Mouse (Mus musculus): ENCODE measurements at regions not wholly inside any gene's neighbourhood (a gene's known extent, or its start where the extent isn't known, plus 50 kb on each side); places are given as distances from the start of the nearest gene placed in this dataset.

DNA sequence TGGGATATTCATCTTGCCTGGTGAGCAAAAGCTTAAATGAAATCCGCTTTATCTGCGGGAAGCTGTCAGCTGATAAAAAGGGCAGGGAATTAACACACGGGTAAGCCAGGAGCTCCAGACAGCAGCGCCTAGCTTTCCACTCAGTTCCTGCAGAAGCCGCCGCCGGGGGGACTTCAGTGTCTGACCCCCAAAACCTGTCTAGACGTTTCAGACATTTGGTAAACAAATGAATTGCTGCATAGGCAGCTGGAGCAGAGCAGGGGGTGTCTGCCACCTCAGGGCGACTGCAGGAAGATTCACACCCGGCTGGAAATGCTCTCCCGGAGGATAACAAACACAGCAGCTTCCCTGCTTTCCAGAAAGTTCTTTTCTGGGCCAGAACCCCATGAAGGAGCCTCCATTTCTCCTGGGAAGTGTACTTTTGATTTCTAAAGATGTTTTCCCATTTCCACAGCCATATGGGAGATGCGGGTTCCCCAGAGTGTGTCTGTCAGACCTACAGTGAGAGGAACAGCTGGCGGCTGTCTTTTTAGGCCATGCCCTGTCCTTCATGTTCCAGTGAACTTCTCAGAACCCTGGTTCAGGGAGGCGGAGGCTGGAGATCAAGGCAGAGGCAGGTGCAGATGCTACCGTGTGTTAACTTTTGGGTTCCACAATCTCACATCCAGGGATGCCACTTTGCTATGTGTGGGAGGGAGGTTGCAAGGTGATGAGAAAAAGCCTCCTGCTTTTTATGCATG is 58.7 kb upstream of the Pmepa1 start:
- Histone ChIP-seq H3K27me3 (ENCODE audit: control insufficient read depth, insufficient read depth, low read length) (no peaks in the 10 kb centered on the region), H3K9me3 (ENCODE audit: control insufficient read depth, low read length) (no peaks in the 10 kb centered on the region), H3K27ac (replicated peaks) (no peak overlapping the region; the same call in 1 of the 2 replicates), H3K4me2 (replicated peaks; ENCODE audit: low read depth) (no peak overlapping the region), H3K9ac (ENCODE audit: low read length) (no peak overlapping the region), H3K4me3 (ENCODE audit: low read depth, low read length) (no peak overlapping the region), H3K4me1 (replicated peaks; ENCODE audit: control insufficient read depth, insufficient read depth) (0 out of 2 replicates have a peak, but pooled peaks cover 3% of the 10 kb centered on the region), H3K36me3 (ENCODE audit: control insufficient read depth, insufficient read depth, low read length) (no peaks in the 10 kb centered on the region)
- TF ChIP-seq CTCF (IDR thresholded peaks at IDR 0.05; ENCODE audit: low read depth) (no peak), EP300 (optimal IDR thresholded peaks at IDR 0.05) (no peak)
- DNase-seq (ENCODE audit: low spot score) (no peak), ATAC-seq (ENCODE audit: low FRiP score, low TSS enrichment) (no peak)
- 19% methylated on average over 15 of the region's 15 CpGs for WGBS

DNA sequence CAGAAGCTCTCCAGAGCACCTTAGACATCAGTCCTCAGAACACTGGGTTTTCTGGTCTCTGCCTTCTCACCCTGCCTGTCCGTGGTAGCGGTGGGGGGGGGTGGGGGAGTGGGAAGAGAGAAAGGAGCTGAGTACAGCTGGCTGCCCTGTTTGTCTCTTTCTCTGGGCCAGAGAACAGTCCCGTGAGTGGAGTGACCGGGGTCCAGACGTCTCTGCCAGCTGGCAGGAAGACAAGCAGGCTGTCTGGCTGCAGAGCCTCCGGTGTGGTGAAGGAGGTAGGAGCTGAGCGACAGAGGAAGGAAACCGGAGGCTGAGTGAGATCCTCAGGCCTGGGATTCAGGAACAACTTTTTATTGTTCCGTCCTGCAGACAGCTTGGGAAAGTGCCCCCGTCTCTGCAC is 59.5 kb upstream of the Pmepa1 start:
- H3K4me3 ChIP-seq (ENCODE audit: low read depth, low read length): no peak overlapping the region
- TF ChIP-seq CTCF (IDR thresholded peaks at IDR 0.05; ENCODE audit: low read depth) (no peak), EP300 (optimal IDR thresholded peaks at IDR 0.05) (no peak)
- ATAC-seq (ENCODE audit: low FRiP score, low TSS enrichment) (peak; percentile 66; the same call in 1 of the 2 replicates), DNase-seq (ENCODE audit: low spot score) (peak; percentile 35)
- no peaks in the 10 kb centered on the region for H3K27me3 ChIP-seq (ENCODE audit: control insufficient read depth, insufficient read depth, low read length)
- 0 out of 2 replicates have a peak, but pooled peaks cover 3% of the 10 kb centered on the region for H3K4me1 ChIP-seq (replicated peaks; ENCODE audit: control insufficient read depth, insufficient read depth)
- no peaks in the 10 kb centered on the region for H3K9me3 ChIP-seq (ENCODE audit: control insufficient read depth, low read length)
- H3K27ac ChIP-seq (replicated peaks): peak overlapping the region; percentile 24; the same call in 1 of the 2 replicates
- 13% methylated on average over 10 of the region's 10 CpGs for WGBS
- H3K36me3 ChIP-seq (ENCODE audit: control insufficient read depth, insufficient read depth, low read length): no peaks in the 10 kb centered on the region
- 0 out of 2 replicates have a peak overlapping the region, but pooled peaks have one; percentile 8 for H3K9ac ChIP-seq (ENCODE audit: low read length)
- no peak overlapping the region for H3K4me2 ChIP-seq (replicated peaks; ENCODE audit: low read depth)

DNA sequence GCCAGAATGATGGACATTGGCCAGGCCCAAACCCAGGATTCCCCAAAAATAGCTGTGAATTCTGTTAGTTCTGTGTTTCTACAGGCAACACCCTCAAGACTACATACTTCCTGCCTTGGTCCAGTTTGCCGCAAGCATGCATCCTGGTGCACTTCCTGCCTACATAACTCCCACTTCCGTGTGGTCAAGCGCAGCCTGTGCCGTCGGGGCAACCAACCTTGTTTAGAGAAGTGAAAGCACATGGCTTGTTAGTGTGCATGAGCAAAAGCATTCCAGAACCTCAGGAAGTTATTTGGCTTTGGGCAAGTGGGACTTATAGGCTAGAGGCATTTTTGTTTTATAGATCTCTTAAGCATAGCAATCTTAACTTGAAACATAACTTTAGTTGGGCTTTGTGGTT is 61.3 kb upstream of the Pmepa1 start:
- H3K4me3 ChIP-seq (ENCODE audit: low read depth, low read length): no peak overlapping the region
- TF ChIP-seq EP300 (optimal IDR thresholded peaks at IDR 0.05) (no peak), CTCF (IDR thresholded peaks at IDR 0.05; ENCODE audit: low read depth) (no peak)
- no peak overlapping the region for H3K9ac ChIP-seq (ENCODE audit: low read length)
- no peak for DNase-seq (ENCODE audit: low spot score)
- WGBS: 80% methylated on average over 5 of the region's 5 CpGs
- H3K9me3 ChIP-seq (ENCODE audit: control insufficient read depth, low read length): no peaks in the 10 kb centered on the region
- H3K4me2 ChIP-seq (replicated peaks; ENCODE audit: low read depth): no peak overlapping the region
- 0 out of 2 replicates have a peak, but pooled peaks cover 3% of the 10 kb centered on the region for H3K4me1 ChIP-seq (replicated peaks; ENCODE audit: control insufficient read depth, insufficient read depth)
- ATAC-seq (ENCODE audit: low FRiP score, low TSS enrichment): no peak; the same call in 1 of the 2 replicates
- no peaks in the 10 kb centered on the region for H3K27me3 ChIP-seq (ENCODE audit: control insufficient read depth, insufficient read depth, low read length)
- H3K36me3 ChIP-seq (ENCODE audit: control insufficient read depth, insufficient read depth, low read length): no peaks in the 10 kb centered on the region
- no peak overlapping the region for H3K27ac ChIP-seq (replicated peaks)

DNA sequence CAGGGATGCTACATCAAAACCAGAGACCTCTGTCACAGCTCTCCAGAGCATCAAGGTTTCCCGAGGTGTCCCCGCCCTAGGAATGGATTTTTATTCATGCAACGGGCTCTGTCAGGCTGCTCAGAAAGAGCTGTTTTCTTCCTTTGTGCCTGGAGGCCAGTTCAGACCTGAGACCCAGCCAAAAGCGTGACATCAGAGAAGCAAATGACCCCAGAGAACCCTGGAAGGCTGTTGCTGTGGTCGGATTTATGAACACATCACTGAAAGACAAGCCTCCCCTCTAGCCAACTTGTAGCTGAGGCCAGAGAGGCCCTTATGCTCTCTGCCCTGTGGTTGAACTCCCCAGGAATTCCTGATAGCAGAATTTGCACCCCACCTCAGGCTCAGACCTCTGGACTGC is 62.3 kb upstream of the Pmepa1 start:
- 0 out of 2 replicates have a peak, but pooled peaks cover 3% of the 10 kb centered on the region for H3K4me1 ChIP-seq (replicated peaks; ENCODE audit: control insufficient read depth, insufficient read depth)
- no peaks in the 10 kb centered on the region for H3K9me3 ChIP-seq (ENCODE audit: control insufficient read depth, low read length)
- H3K4me3 ChIP-seq (ENCODE audit: low read depth, low read length): no peak overlapping the region
- no peak overlapping the region for H3K9ac ChIP-seq (ENCODE audit: low read length)
- H3K36me3 ChIP-seq (ENCODE audit: control insufficient read depth, insufficient read depth, low read length): no peaks in the 10 kb centered on the region
- no peak for ATAC-seq (ENCODE audit: low FRiP score, low TSS enrichment)
- 31% methylated on average over 5 of the region's 5 CpGs for WGBS
- peak; percentile 27 for DNase-seq (ENCODE audit: low spot score)
- H3K4me2 ChIP-seq (replicated peaks; ENCODE audit: low read depth): no peak overlapping the region
- TF ChIP-seq EP300 (optimal IDR thresholded peaks at IDR 0.05) (no peak), CTCF (IDR thresholded peaks at IDR 0.05; ENCODE audit: low read depth) (no peak)
- H3K27me3 ChIP-seq (ENCODE audit: control insufficient read depth, insufficient read depth, low read length): no peaks in the 10 kb centered on the region
- H3K27ac ChIP-seq (replicated peaks): no peak overlapping the region

DNA sequence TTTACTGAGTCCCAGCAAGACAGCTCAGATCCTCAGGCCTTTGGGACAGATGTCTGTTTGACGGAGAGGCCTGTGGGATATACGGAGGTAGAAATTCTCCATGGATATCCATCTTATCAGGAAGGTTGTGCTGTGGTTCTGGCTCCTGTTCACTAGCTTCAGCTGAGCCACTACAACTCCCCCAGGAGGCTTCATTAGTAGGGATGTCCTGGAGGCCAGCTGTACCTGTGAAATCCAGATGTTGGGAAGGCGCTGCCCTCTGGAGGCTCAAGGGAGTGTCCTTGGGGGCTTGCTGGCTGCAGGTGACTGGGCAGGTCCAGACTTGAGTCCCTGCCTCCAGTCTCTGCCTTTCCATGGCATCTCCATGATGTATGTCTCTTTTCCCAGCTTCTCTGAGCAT is 62.9 kb upstream of the Pmepa1 start:
- DNase-seq (ENCODE audit: low spot score) (no peak), ATAC-seq (ENCODE audit: low FRiP score, low TSS enrichment) (no peak)
- Histone ChIP-seq H3K9me3 (ENCODE audit: control insufficient read depth, low read length) (no peaks in the 10 kb centered on the region), H3K9ac (ENCODE audit: low read length) (no peak overlapping the region), H3K4me3 (ENCODE audit: low read depth, low read length) (no peak overlapping the region), H3K27me3 (ENCODE audit: control insufficient read depth, insufficient read depth, low read length) (no peaks in the 10 kb centered on the region), H3K36me3 (ENCODE audit: control insufficient read depth, insufficient read depth, low read length) (no peaks in the 10 kb centered on the region), H3K4me2 (replicated peaks; ENCODE audit: low read depth) (no peak overlapping the region), H3K27ac (replicated peaks) (no peak overlapping the region), H3K4me1 (replicated peaks; ENCODE audit: control insufficient read depth, insufficient read depth) (0 out of 2 replicates have a peak, but pooled peaks cover 3% of the 10 kb centered on the region)
- 71% methylated on average over 3 of the region's 3 CpGs for WGBS
- peak; percentile 35; the same call in 1 of the 2 replicates for TF ChIP-seq CTCF (IDR thresholded peaks at IDR 0.05; ENCODE audit: low read depth)
- no peak for TF ChIP-seq EP300 (optimal IDR thresholded peaks at IDR 0.05)

DNA sequence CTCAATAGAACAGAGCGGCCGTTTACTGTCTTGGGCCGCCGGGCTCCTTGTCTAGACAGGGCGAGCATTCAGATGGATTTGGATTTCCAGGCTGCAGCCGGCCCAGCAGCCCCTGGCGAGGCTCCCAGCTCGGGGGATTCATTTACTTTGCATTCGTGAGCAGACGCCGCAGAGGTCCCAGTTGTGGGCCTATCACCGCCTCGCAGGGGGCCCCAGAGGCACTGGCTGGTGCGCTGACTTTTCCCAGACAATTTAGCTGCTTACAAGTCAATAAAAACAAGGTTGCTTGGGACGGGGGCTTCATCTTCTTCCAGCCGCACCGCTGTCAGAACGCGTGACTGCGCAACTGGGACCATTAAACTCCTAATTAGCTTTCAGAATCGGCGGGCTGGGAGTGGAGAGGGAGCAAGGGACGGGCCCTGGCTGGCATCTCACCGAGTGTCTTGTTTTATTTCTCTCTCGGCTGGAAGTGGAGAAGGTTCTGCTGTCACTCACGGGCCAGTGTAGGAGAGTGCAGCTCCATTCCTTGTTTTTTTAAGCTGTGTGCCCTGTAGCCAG is 63.8 kb upstream of the Pmepa1 start:
- no peaks in the 10 kb centered on the region for H3K9me3 ChIP-seq (ENCODE audit: control insufficient read depth, low read length)
- TF ChIP-seq EP300 (optimal IDR thresholded peaks at IDR 0.05) (no peak), CTCF (IDR thresholded peaks at IDR 0.05; ENCODE audit: low read depth) (no peak)
- 0 out of 2 replicates have a peak overlapping the region, but pooled peaks have one; percentile 38 for H3K9ac ChIP-seq (ENCODE audit: low read length)
- H3K27ac ChIP-seq (replicated peaks): peak overlapping the region; percentile 30; the same call in 1 of the 2 replicates
- 13% methylated on average over 26 of the region's 26 CpGs for WGBS
- no peak overlapping the region for H3K4me3 ChIP-seq (ENCODE audit: low read depth, low read length)
- ATAC-seq (ENCODE audit: low FRiP score, low TSS enrichment): peak; percentile 33; the same call in 1 of the 2 replicates
- peak; percentile 51 for DNase-seq (ENCODE audit: low spot score)
- H3K36me3 ChIP-seq (ENCODE audit: control insufficient read depth, insufficient read depth, low read length): no peaks in the 10 kb centered on the region
- 0 out of 2 replicates have a peak, but pooled peaks cover 3% of the 10 kb centered on the region for H3K4me1 ChIP-seq (replicated peaks; ENCODE audit: control insufficient read depth, insufficient read depth)
- peak overlapping the region; percentile 36 for H3K4me2 ChIP-seq (replicated peaks; ENCODE audit: low read depth)
- H3K27me3 ChIP-seq (ENCODE audit: control insufficient read depth, insufficient read depth, low read length): no peaks in the 10 kb centered on the region

Measured in stomach, postnatal 0 days (tissue).